Mouse (Mus musculus): ENCODE measurements around the gene Ahctf1.

GRCm38 (mm10) chr1:179787281-179787680 is 16.2 kb downstream of the Ahctf1 start:
- TF ChIP-seq CTCF (IDR thresholded peaks at IDR 0.05; ENCODE audit: low read depth, low read length) (no peak), GATA1 (IDR thresholded peaks at IDR 0.05; ENCODE audit: borderline replicate concordance, low read length) (no peak), GATA2 (IDR thresholded peaks at IDR 0.05; ENCODE audit: borderline replicate concordance, low read depth, low read length) (no peak), POLR2AphosphoS5 (IDR thresholded peaks at IDR 0.05; ENCODE audit: insufficient replicate concordance, low read depth, low read length) (no peak)
